Mouse (Mus musculus) forebrain, embryonic 10.5 days (tissue): Measurements from ENCODE around the gene Olfr1243. TPM values are rescaled to one million over a fixed set of nuclear protein-coding genes. Genes with fewer than 3 reads are reported as not detected.
"Not testable (repeated sequence)": the region's sequence is repeated elsewhere in the genome, so short reads cannot be mapped to it uniquely, and the experiment has no call there.

Experiments
- DNase-seq: peaks from one replicate; pipeline ENCODE4 v3.0.0-alpha.2; 2017; ENCODE audit warnings: low spot score; ENCODE audit errors: extremely low spot score
- H3K27ac ChIP-seq: fragments of 300-500 bp; sonication (generic); 2 replicates; pipeline ENCODE4 v1.5.1; 2016; ENCODE audit warnings: mild to moderate bottlenecking
- H3K27me3 ChIP-seq: fragments of 300-500 bp; sonication (generic); 2 replicates; pipeline ENCODE4 v1.6.1; 2016; ENCODE audit warnings: mild to moderate bottlenecking; ENCODE audit not compliant: poor library complexity, severe bottlenecking
- H3K36me3 ChIP-seq: fragments of 300-500 bp; sonication (generic); replicated peaks from 2 replicates; pipeline ENCODE4 v1.6.1; 2016; ENCODE audit warnings: mild to moderate bottlenecking, moderate library complexity
- H3K4me1 ChIP-seq: fragments of 300-500 bp; sonication (generic); 2 replicates; pipeline ENCODE4 v1.6.1; 2016
- H3K4me3 ChIP-seq: fragments of 300-500 bp; sonication (generic); 2 replicates; pipeline ENCODE4 v1.5.1; 2016; ENCODE audit warnings: mild to moderate bottlenecking, moderate library complexity
- H3K9me3 ChIP-seq: fragments of 300-500 bp; sonication (generic); 2 replicates; pipeline ENCODE4 v1.6.1; 2016; ENCODE audit warnings: mild to moderate bottlenecking, moderate library complexity
- WGBS: fragments of 180-500 bp; shearing (Covaris S2); methylation state at CpG from one replicate; pipeline ENCODE4 v1.1.7; 2016; 5-methylcytosine and 5-hydroxymethylcytosine counted together
- polyA plus RNA-seq: library from polyadenylated mRNA; unstranded; fragments of >200 nt; fragmentation: Nextera tagmentation; extraction: Ambion mirVana; gene quantifications from 2 replicates; pipeline ENCODE4 v1.2.1, GENCODE M21; 2016

Gene Olfr1243
- not detected in 2 replicates for polyA plus RNA-seq

GRCm38 (mm10) chr2:89531387-89531786 is at the start of gene Olfr1243:
Gene Olfr1243, minus strand, starts transcription at chr2:89531487.
- no peaks in the 10 kb centered on the region for H3K27me3 ChIP-seq
- H3K36me3 ChIP-seq, result no peaks in the 10 kb centered on the region
- no peaks in the 10 kb centered on the region for H3K4me1 ChIP-seq
- no peak within 1 kb of the TSS for H3K4me3 ChIP-seq
- 96% methylated on average over 1 of the region's 1 CpGs for WGBS
- DNase-seq, result no peak
- H3K9me3 ChIP-seq, result no peaks in the 10 kb centered on the region
- H3K27ac ChIP-seq, result no peak within 1 kb of the TSS

GRCm38 (mm10) chr2:89578347-89578746 is 47.1 kb upstream of the Olfr1243 start, which contains the start of gene Olfr1245:
Gene Olfr1245, minus strand, starts transcription at chr2:89578447.
- no peaks in the 10 kb centered on the region for H3K4me1 ChIP-seq
- 89% methylated on average over 1 of the region's 1 CpGs for WGBS
- H3K36me3 ChIP-seq, result no peaks in the 10 kb centered on the region
- H3K4me3 ChIP-seq, result no peak within 1 kb of the TSS
- no peaks in the 10 kb centered on the region for H3K27me3 ChIP-seq
- no peak for DNase-seq
- no peak within 1 kb of the TSS for H3K27ac ChIP-seq
- H3K9me3 ChIP-seq, result no peaks in the 10 kb centered on the region

- not testable (repeated sequence) for H3K27ac ChIP-seq, DNase-seq, H3K36me3 ChIP-seq, H3K4me3 ChIP-seq, H3K4me1 ChIP-seq, H3K27me3 ChIP-seq, H3K9me3 ChIP-seq
- 57% methylated on average over 2 of the region's 2 CpGs for WGBS
Measured at GRCm38 (mm10) chr2:89562706-89563105, 31.4 kb upstream of the Olfr1243 start.

DNA sequence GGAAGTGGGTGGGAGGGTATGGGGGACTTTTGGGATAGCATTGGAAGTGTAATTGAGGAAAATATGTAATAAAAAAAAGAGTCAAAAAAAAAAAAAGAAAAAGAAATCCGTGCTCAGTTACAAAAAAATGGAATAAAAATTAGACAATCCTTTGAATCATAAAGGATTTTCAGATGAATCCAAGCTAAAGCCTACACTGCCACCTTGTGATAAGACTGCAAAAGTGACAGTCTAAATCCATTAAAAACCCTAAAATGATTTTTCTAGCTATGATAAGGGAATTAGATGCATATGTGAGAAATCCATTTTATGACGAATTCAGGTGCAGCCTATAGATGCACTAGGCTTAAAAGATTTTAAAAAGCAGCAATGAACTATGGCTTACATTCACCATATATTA is 13.2 kb upstream of the Olfr1243 start:
- no peaks in the 10 kb centered on the region for H3K27me3 ChIP-seq
- H3K4me3 ChIP-seq, result no peak overlapping the region
- no peak for DNase-seq
- 58% methylated on average over 2 of the region's 2 CpGs for WGBS
- no peak overlapping the region for H3K27ac ChIP-seq
- no peaks in the 10 kb centered on the region for H3K9me3 ChIP-seq
- H3K36me3 ChIP-seq, result no peaks in the 10 kb centered on the region
- no peaks in the 10 kb centered on the region for H3K4me1 ChIP-seq

DNA sequence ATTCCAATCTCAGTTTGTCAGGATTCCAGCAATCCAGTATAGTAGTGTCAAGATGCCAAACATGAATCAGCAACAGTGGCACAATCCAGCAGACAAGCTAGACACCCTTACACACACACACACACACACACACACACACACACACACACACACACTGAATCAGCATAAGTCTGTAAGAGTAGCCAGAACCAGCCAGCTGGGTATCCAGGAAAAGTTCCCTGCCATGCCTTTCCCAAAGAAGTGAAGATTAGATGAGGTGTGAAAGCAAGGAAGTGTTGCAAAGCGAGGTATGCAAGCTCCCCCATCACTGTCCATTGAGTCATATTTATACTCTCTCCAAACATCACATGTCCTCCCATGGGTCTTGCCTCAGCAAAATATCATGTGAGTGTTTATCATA is 8.6 kb upstream of the Olfr1243 start:
- Histone ChIP-seq H3K27ac (no peak overlapping the region), H3K4me3 (no peak overlapping the region), H3K36me3 (no peaks in the 10 kb centered on the region), H3K27me3 (no peaks in the 10 kb centered on the region), H3K9me3 (no peaks in the 10 kb centered on the region), H3K4me1 (no peaks in the 10 kb centered on the region)
- WGBS, result 76% methylated on average over 1 of the region's 1 CpGs
- DNase-seq, result no peak

- no peaks in the 10 kb centered on the region for H3K9me3 ChIP-seq
- H3K4me1 ChIP-seq, result no peaks in the 10 kb centered on the region
- no peak for DNase-seq
- no peaks in the 10 kb centered on the region for H3K36me3 ChIP-seq
- no peak within 1 kb of the TSS for H3K27ac ChIP-seq
- H3K27me3 ChIP-seq, result no peaks in the 10 kb centered on the region
- 93% methylated on average over 1 of the region's 1 CpGs for WGBS
- no peak within 1 kb of the TSS for H3K4me3 ChIP-seq
Measured at GRCm38 (mm10) chr2:89498235-89498634, 33.1 kb downstream of the Olfr1243 start, which contains the start of gene Olfr1242. Gene Olfr1242, minus strand, starts transcription at chr2:89498335.

DNA sequence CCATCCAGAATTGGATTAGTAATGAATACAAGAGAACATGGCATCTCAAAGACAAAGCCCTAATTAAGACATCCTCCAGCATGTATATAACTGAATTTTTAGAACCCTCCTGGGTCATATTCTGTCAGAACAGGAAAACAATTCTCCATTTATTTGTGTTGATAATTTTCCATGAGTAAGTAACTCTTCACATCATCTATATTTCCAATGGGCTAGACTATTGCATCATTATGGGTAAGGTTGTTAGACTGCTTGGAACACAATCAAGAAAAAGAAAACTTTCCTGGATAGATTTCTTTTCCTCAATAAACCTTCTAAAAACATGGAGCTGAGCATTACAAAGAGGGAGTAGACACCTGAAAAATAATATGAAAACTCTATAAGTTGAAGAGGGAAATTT is 44.3 kb downstream of the Olfr1243 start, which contains the start of gene Olfr1241:
Gene Olfr1241, minus strand, starts transcription at position 101 of the 400 bp plus-strand sequence.
- Histone ChIP-seq H3K27ac (no peak within 1 kb of the TSS), H3K27me3 (no peaks in the 10 kb centered on the region), H3K4me1 (no peaks in the 10 kb centered on the region), H3K9me3 (no peaks in the 10 kb centered on the region), H3K4me3 (no peak within 1 kb of the TSS), H3K36me3 (no peaks in the 10 kb centered on the region)
- DNase-seq, result no peak

Other genes with a start within 250 kb of the Olfr1243 start
- not detected in 2 replicates for gene Olfr1229, start 243.5 kb downstream of the Olfr1243 start, polyA plus RNA-seq
- gene Olfr1230, start 234.2 kb downstream of the Olfr1243 start, polyA plus RNA-seq, result not detected in 2 replicates
- not detected in 2 replicates for gene Olfr1231, start 224.4 kb downstream of the Olfr1243 start, polyA plus RNA-seq
- gene Olfr1232, start 201.8 kb downstream of the Olfr1243 start, polyA plus RNA-seq, result not detected in 2 replicates
- gene Olfr1233, start 189.1 kb downstream of the Olfr1243 start, polyA plus RNA-seq, result not detected in 2 replicates
- not detected in 2 replicates for gene Olfr1234, start 166.6 kb downstream of the Olfr1243 start, polyA plus RNA-seq
- gene Olfr1238, start 121.8 kb downstream of the Olfr1243 start, polyA plus RNA-seq, result not detected in 2 replicates
- not detected in 2 replicates for gene Olfr1239, start 111.1 kb downstream of the Olfr1243 start, polyA plus RNA-seq
- gene Olfr1240, start 88.5 kb downstream of the Olfr1243 start, polyA plus RNA-seq, result not detected in 2 replicates
- gene Olfr1241, start 44.4 kb downstream of the Olfr1243 start, polyA plus RNA-seq, result not detected in 2 replicates
- not detected in 2 replicates for gene Olfr1242, start 33.2 kb downstream of the Olfr1243 start, polyA plus RNA-seq
- not detected in 2 replicates for gene Olfr1245, start 47.0 kb upstream of the Olfr1243 start, polyA plus RNA-seq
- not detected in 2 replicates for gene Olfr1246, start 61.7 kb upstream of the Olfr1243 start, polyA plus RNA-seq
- not detected in 2 replicates for gene Olfr1247, start 82.6 kb upstream of the Olfr1243 start, polyA plus RNA-seq
- gene Olfr1248, start 86.8 kb upstream of the Olfr1243 start, polyA plus RNA-seq, result not detected in 2 replicates
- gene Olfr1249, start 103.5 kb upstream of the Olfr1243 start, polyA plus RNA-seq, result not detected in 2 replicates
- not detected in 2 replicates for gene Olfr1250, start 130.0 kb upstream of the Olfr1243 start, polyA plus RNA-seq
- not detected in 2 replicates for gene Olfr1251, start 140.4 kb upstream of the Olfr1243 start, polyA plus RNA-seq
- not detected in 2 replicates for gene Olfr1252, start 193.5 kb upstream of the Olfr1243 start, polyA plus RNA-seq
- not detected in 2 replicates for gene Olfr1253, start 225.6 kb upstream of the Olfr1243 start, polyA plus RNA-seq